In the genomic region with DNA sequence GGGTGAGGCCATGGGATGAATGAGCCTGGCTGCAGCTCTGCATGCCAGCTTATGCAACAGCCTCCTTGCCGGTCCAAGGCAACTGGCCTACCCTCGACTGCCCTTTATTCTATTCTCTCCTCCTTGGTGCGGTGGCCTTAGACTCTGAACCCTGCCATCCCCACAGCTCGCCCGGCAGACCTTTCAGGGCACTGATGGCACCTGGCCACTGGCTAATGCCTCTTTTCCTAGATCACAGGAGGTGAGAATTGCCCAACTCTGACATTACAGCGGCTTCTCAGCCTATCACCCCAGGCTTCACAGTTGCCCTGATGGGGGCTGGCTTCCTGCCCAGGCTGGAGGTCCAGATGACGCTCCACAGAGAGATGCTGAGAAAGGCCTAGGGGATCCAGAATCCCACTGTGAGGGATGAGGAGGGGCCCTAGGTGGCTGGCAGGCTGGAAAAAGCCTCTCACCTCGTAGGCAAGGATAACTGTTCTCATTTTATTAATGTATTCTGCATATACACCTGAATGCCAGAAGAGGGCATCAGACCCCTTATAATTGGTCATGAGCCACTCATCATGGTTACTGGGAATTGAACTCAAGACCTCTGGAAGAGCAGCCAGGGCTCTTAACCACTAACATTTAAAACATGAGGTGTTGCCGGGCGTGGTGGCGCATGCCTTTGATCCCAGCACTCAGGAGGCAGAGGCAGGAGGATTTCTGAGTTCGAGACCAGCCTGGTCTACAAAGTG, we compare ENCODE assay signal across 15 mouse cellular contexts. TPM values are rescaled to one million over a fixed set of nuclear protein-coding genes. Genes with fewer than 3 reads are reported as not detected.
DNase-seq lines count a peak whose midpoint lies in the region; ATAC-seq and TF ChIP-seq lines count a peak whose summit lies in the region.
"Had no signal": no experiment of that assay in that cellular context is flagged by ENCODE, and none has a peak within 500 bp of the region (broad histone marks: within the 10 kb centered on the region; RNA-seq: fewer than 3 reads in every experiment).

No protein-coding gene starts in this region.

- H3K9me3 ChIP-seq in kidney, embryonic 16.5 days (ENCODE audit: low read length), result no peaks in the 10 kb centered on the region
- no peaks in the 10 kb centered on the region for H3K9me3 ChIP-seq in neural tube, embryonic 12.5 days
- H3K9me3 ChIP-seq in neural tube, embryonic 15.5 days (replicated peaks), result no peaks in the 10 kb centered on the region
- H3K9me3 ChIP-seq: forebrain, embryonic 12.5 days; intestine, embryonic 15.5 days; lung, embryonic 15.5 days had no signal

- H3K27ac ChIP-seq in cerebellum, adult 2 months (ENCODE audit: insufficient read depth, low read length), result no peak overlapping the region
- no peak overlapping the region for H3K27ac ChIP-seq in kidney, adult 2 months (ENCODE audit: insufficient read depth, low read depth, low read length)
- H3K27ac ChIP-seq in kidney, embryonic 16.5 days (ENCODE audit: low read length), result no peak overlapping the region
- H3K27ac ChIP-seq in neural tube, embryonic 12.5 days, result no peak overlapping the region
- no peak overlapping the region for H3K27ac ChIP-seq in neural tube, embryonic 15.5 days (replicated peaks)
- H3K27ac ChIP-seq: forebrain, embryonic 12.5 days; intestine, embryonic 15.5 days; lung, embryonic 15.5 days had no signal

- no peak overlapping the region for H3K9ac ChIP-seq in kidney, embryonic 16.5 days (replicated peaks; ENCODE audit: low read length)
- 0 out of 2 replicates have a peak overlapping the region, but pooled peaks have one; percentile 8 for H3K9ac ChIP-seq in neural tube, embryonic 12.5 days
- H3K9ac ChIP-seq in neural tube, embryonic 15.5 days (replicated peaks), result no peak overlapping the region
- H3K9ac ChIP-seq: forebrain, embryonic 12.5 days; intestine, embryonic 15.5 days; lung, embryonic 15.5 days had no signal

- TF ChIP-seq POLR2A in cerebellum, adult 2 months (IDR thresholded peaks at IDR 0.05; ENCODE audit: borderline replicate concordance, insufficient read depth, low read length), result no peak
- no peak for TF ChIP-seq POLR2A in kidney, adult 2 months (IDR thresholded peaks at IDR 0.05; ENCODE audit: low read depth, low read length)

- H3K4me2 ChIP-seq in kidney, embryonic 16.5 days (replicated peaks; ENCODE audit: low read depth, low read length), result no peak overlapping the region
- no peak overlapping the region for H3K4me2 ChIP-seq in neural tube, embryonic 12.5 days (replicated peaks)
- no peak overlapping the region for H3K4me2 ChIP-seq in neural tube, embryonic 15.5 days
- H3K4me2 ChIP-seq: forebrain, embryonic 12.5 days; intestine, embryonic 15.5 days; lung, embryonic 15.5 days had no signal

- H3K27me3 ChIP-seq in cerebellum, adult 2 months (ENCODE audit: control insufficient read depth, insufficient read depth, low read length), result no peaks in the 10 kb centered on the region
- no peaks in the 10 kb centered on the region for H3K27me3 ChIP-seq in kidney, adult 2 months (replicated peaks; ENCODE audit: control insufficient read depth, insufficient read depth, low read length)
- H3K27me3 ChIP-seq in kidney, embryonic 16.5 days (ENCODE audit: insufficient read depth, low read length), result no peaks in the 10 kb centered on the region
- H3K27me3 ChIP-seq in neural tube, embryonic 12.5 days (replicated peaks), result no peaks in the 10 kb centered on the region
- H3K27me3 ChIP-seq in neural tube, embryonic 15.5 days (replicated peaks), result no peaks in the 10 kb centered on the region
- H3K27me3 ChIP-seq: forebrain, embryonic 12.5 days; intestine, embryonic 15.5 days; lung, embryonic 15.5 days had no signal

- ATAC-seq in kidney, embryonic 16.5 days (ENCODE audit: low FRiP score, low TSS enrichment), result no peak
- ATAC-seq in neural tube, embryonic 12.5 days (ENCODE audit: low FRiP score, low read depth), result no peak
- no peak for ATAC-seq in neural tube, embryonic 15.5 days (ENCODE audit: low FRiP score)
- ATAC-seq: activated CD4-positive, CD25-positive, alpha-beta regulatory T cell, adult 4 months; intestine, embryonic 15.5 days had no signal

- H3K36me3 ChIP-seq in kidney, adult 2 months (ENCODE audit: control insufficient read depth, insufficient read depth, low read length), result no peaks in the 10 kb centered on the region
- H3K36me3 ChIP-seq in kidney, embryonic 16.5 days (ENCODE audit: insufficient read depth, low read length), result no peaks in the 10 kb centered on the region
- H3K36me3 ChIP-seq in neural tube, embryonic 12.5 days, result no peaks in the 10 kb centered on the region
- no peaks in the 10 kb centered on the region; the same call in 1 of the 2 replicates for H3K36me3 ChIP-seq in neural tube, embryonic 15.5 days
- H3K36me3 ChIP-seq: forebrain, embryonic 12.5 days; intestine, embryonic 15.5 days; lung, embryonic 15.5 days had no signal

- no peak overlapping the region for H3K4me3 ChIP-seq in cerebellum, adult 2 months (replicated peaks; ENCODE audit: insufficient read depth, low read depth, low read length)
- H3K4me3 ChIP-seq in kidney, adult 2 months (ENCODE audit: insufficient read depth, low read depth, low read length), result no peak overlapping the region
- no peak overlapping the region for H3K4me3 ChIP-seq in kidney, embryonic 16.5 days (ENCODE audit: low read length)
- no peak overlapping the region for H3K4me3 ChIP-seq in neural tube, embryonic 12.5 days
- H3K4me3 ChIP-seq in neural tube, embryonic 15.5 days (replicated peaks), result no peak overlapping the region
- H3K4me3 ChIP-seq: forebrain, embryonic 12.5 days; intestine, embryonic 15.5 days; lung, embryonic 15.5 days had no signal

- TF ChIP-seq CTCF in cerebellum, adult 2 months (IDR thresholded peaks at IDR 0.05; ENCODE audit: borderline replicate concordance, insufficient read depth, low read depth, low read length), result no peak; the same call in 1 of the 2 replicates
- TF ChIP-seq CTCF in kidney, adult 2 months (conservative IDR thresholded peaks at IDR 0.05; ENCODE audit: insufficient read depth, insufficient read length, low read depth, low read length), result no peak

- 39% methylated on average over 12 of the region's 12 CpGs for WGBS in cerebellum, adult 2 months
- 73% methylated on average over 12 of the region's 12 CpGs for WGBS in kidney, adult 2 months
- 86% methylated on average over 12 of the region's 12 CpGs for WGBS in kidney, embryonic 16.5 days
- 82% methylated on average over 12 of the region's 12 CpGs for WGBS in neural tube, embryonic 12.5 days
- WGBS in neural tube, embryonic 15.5 days, result 80% methylated on average over 12 of the region's 12 CpGs

- peaks cover 7% of the 10 kb centered on the region for H3K4me1 ChIP-seq in cerebellum, adult 2 months (ENCODE audit: control insufficient read depth, insufficient read depth, low read length)
- no peaks in the 10 kb centered on the region for H3K4me1 ChIP-seq in kidney, adult 2 months (ENCODE audit: control insufficient read depth, insufficient read depth, low read length)
- no peaks in the 10 kb centered on the region for H3K4me1 ChIP-seq in kidney, embryonic 16.5 days (ENCODE audit: insufficient read depth, low read length)
- no peaks in the 10 kb centered on the region for H3K4me1 ChIP-seq in neural tube, embryonic 12.5 days
- H3K4me1 ChIP-seq in neural tube, embryonic 15.5 days, result no peaks in the 10 kb centered on the region
- H3K4me1 ChIP-seq: forebrain, embryonic 12.5 days; intestine, embryonic 15.5 days; lung, embryonic 15.5 days had no signal

- peak; percentile 45 to 46 for DNase-seq in cerebellum, adult 2 months
- no peak for DNase-seq in cerebellum, adult 9-10 months
- peak; percentile 75 for DNase-seq in kidney, adult 2 months
- no peak for DNase-seq in urinary bladder, postnatal 36 days (ENCODE audit: low spot score in 2 of 2)
- DNase-seq in urinary bladder, postnatal 25 days (ENCODE audit: low spot score), result no peak
- DNase-seq: heart, postnatal 10 days; midbrain, embryonic 14.5 days; right cerebral cortex, postnatal 25 days had no signal

RNA-seq across cellular contexts. Expression of a gene that starts 7.7 kb away (rescaled TPM):
- 0.64 and 0.79 TPM in 2 replicates for polyA plus RNA-seq in cerebellum, adult 2 months (2012; rRNA removed)
- polyA plus RNA-seq in kidney, adult 2 months (2012; rRNA removed), result 0.74 and 0.98 TPM in 2 replicates
- 31.0 and 33.1 TPM in 2 replicates for polyA plus RNA-seq in kidney, embryonic 16.5 days (2015; fragmentation: Nextera tagmentation; extraction: Ambion mirVana)
- polyA plus RNA-seq in neural tube, embryonic 12.5 days (2016; fragmentation: Nextera tagmentation; extraction: Ambion mirVana), result 24.1 TPM in 2 replicates
- polyA plus RNA-seq in neural tube, embryonic 15.5 days (2015; fragmentation: Nextera tagmentation; extraction: Ambion mirVana), result 3.5 and 8.4 TPM in 2 replicates

RNA-seq across cellular contexts. Expression of a gene that starts 19.7 kb away (rescaled TPM):
- polyA plus RNA-seq in cerebellum, adult 2 months (2012; rRNA removed), result 5.1 and 6.1 TPM in 2 replicates
- polyA plus RNA-seq in kidney, adult 2 months (2012; rRNA removed), result 17.1 and 19.3 TPM in 2 replicates
- polyA plus RNA-seq in kidney, embryonic 16.5 days (2015; fragmentation: Nextera tagmentation; extraction: Ambion mirVana), result 8.0 and 8.2 TPM in 2 replicates
- 3.6 and 3.9 TPM in 2 replicates for polyA plus RNA-seq in neural tube, embryonic 12.5 days (2016; fragmentation: Nextera tagmentation; extraction: Ambion mirVana)
- polyA plus RNA-seq in neural tube, embryonic 15.5 days (2015; fragmentation: Nextera tagmentation; extraction: Ambion mirVana), result 3.8 and 6.5 TPM in 2 replicates

RNA-seq across cellular contexts. Expression of a gene that starts 27.3 kb away (rescaled TPM):
- polyA plus RNA-seq in cerebellum, adult 2 months (2012; rRNA removed), result 72.9 and 73.4 TPM in 2 replicates
- polyA plus RNA-seq in kidney, adult 2 months (2012; rRNA removed), result 29.2 and 31.7 TPM in 2 replicates
- 51.8 and 53.2 TPM in 2 replicates for polyA plus RNA-seq in kidney, embryonic 16.5 days (2015; fragmentation: Nextera tagmentation; extraction: Ambion mirVana)
- 43.4 and 45.8 TPM in 2 replicates for polyA plus RNA-seq in neural tube, embryonic 12.5 days (2016; fragmentation: Nextera tagmentation; extraction: Ambion mirVana)
- 50.9 and 51.9 TPM in 2 replicates for polyA plus RNA-seq in neural tube, embryonic 15.5 days (2015; fragmentation: Nextera tagmentation; extraction: Ambion mirVana)

RNA-seq across cellular contexts. Expression of a gene that starts 30.3 kb away (rescaled TPM):
- polyA plus RNA-seq in cerebellum, adult 2 months (2012; rRNA removed), result 0.21 and 0.25 TPM in 2 replicates
- polyA plus RNA-seq in kidney, adult 2 months (2012; rRNA removed), result 0.05 TPM in 2 replicates
- polyA plus RNA-seq in kidney, embryonic 16.5 days (2015; fragmentation: Nextera tagmentation; extraction: Ambion mirVana), result 0.10 and 0.11 TPM in 2 replicates
- polyA plus RNA-seq in neural tube, embryonic 12.5 days (2016; fragmentation: Nextera tagmentation; extraction: Ambion mirVana), result 0.06 TPM in 2 replicates
- 0.06 and 0.17 TPM in 2 replicates for polyA plus RNA-seq in neural tube, embryonic 15.5 days (2015; fragmentation: Nextera tagmentation; extraction: Ambion mirVana)
- polyA plus RNA-seq: activated CD4-positive, CD25-positive, alpha-beta regulatory T cell, adult 4 months had no signal

RNA-seq across cellular contexts. Expression of a gene that starts 40.3 kb away (rescaled TPM):
- polyA plus RNA-seq in cerebellum, adult 2 months (2012; rRNA removed), result 21.6 and 24.1 TPM in 2 replicates
- 51.4 and 60.7 TPM in 2 replicates for polyA plus RNA-seq in kidney, adult 2 months (2012; rRNA removed)
- 31.1 and 37.4 TPM in 2 replicates for polyA plus RNA-seq in kidney, embryonic 16.5 days (2015; fragmentation: Nextera tagmentation; extraction: Ambion mirVana)
- polyA plus RNA-seq in neural tube, embryonic 12.5 days (2016; fragmentation: Nextera tagmentation; extraction: Ambion mirVana), result 17.7 and 19.0 TPM in 2 replicates
- 22.3 and 25.7 TPM in 2 replicates for polyA plus RNA-seq in neural tube, embryonic 15.5 days (2015; fragmentation: Nextera tagmentation; extraction: Ambion mirVana)

Comparison
In these comparisons a context has a peak if more than half of its experiments do, and no peak if none do; other contexts are left out.
1. DNase-seq: peak in cerebellum, adult 2 months (2 of 2) and kidney, adult 2 months (single experiment); none in cerebellum, adult 9-10 months (single experiment), urinary bladder, postnatal 36 days (0 of 2) and urinary bladder, postnatal 25 days (single experiment).